Mouse (Mus musculus) thymus, adult 2 months (tissue): ENCODE data around the gene Myo3b. TPM values are rescaled to one million over a fixed set of nuclear protein-coding genes. Genes with fewer than 3 reads are reported as not detected.

Source experiments
- DNase-seq: peaks from one replicate; pipeline ENCODE4 v3.0.0; 2021
- H3K27ac ChIP-seq: fragments of 200-500 bp; 2 replicates; pipeline ENCODE4 v1.5.1; 2012; ENCODE audit warnings: low read length, control low read depth; ENCODE audit not compliant: control insufficient read depth, insufficient read depth
- H3K27me3 ChIP-seq: fragments of 200-500 bp; 2 replicates; pipeline ENCODE4 v1.6.1; 2012; ENCODE audit warnings: mild to moderate bottlenecking, low read length, moderate library complexity, mixed read lengths; ENCODE audit not compliant: control insufficient read depth, insufficient read depth
- H3K36me3 ChIP-seq: fragments of 200-500 bp; 2 replicates; pipeline ENCODE4 v1.6.1; 2012; ENCODE audit warnings: mild to moderate bottlenecking, low read length, moderate library complexity; ENCODE audit not compliant: control insufficient read depth, insufficient read depth
- H3K4me1 ChIP-seq: fragments of 200-500 bp; replicated peaks from 2 replicates; pipeline ENCODE4 v1.6.1; 2012; ENCODE audit warnings: low read length; ENCODE audit not compliant: control insufficient read depth, insufficient read depth
- H3K4me3 ChIP-seq: fragments of 200-500 bp; 2 replicates; pipeline ENCODE4 v1.5.1; 2012; ENCODE audit warnings: mild to moderate bottlenecking, low read length, control low read depth, moderate library complexity; ENCODE audit not compliant: control insufficient read depth, insufficient read depth
- CTCF ChIP-seq: fragments of 200-500 bp; IDR thresholded peaks from 2 replicates; pipeline ENCODE4 v1.5.1; 2012; ENCODE audit warnings: mild to moderate bottlenecking, control low read depth, low read length, moderate library complexity, borderline replicate concordance; ENCODE audit not compliant: control insufficient read depth, poor library complexity, insufficient read depth; ENCODE audit errors: extremely low read depth
- POLR2A ChIP-seq: fragments of 200-500 bp; IDR thresholded peaks from 2 replicates; pipeline ENCODE4 v1.6.1; 2012; ENCODE audit warnings: mild to moderate bottlenecking, low read length, control low read depth, moderate library complexity; ENCODE audit not compliant: control insufficient read depth, poor library complexity, insufficient read depth; ENCODE audit errors: extremely low read depth
- WGBS: fragments of 180-500 bp; shearing (Covaris S2); methylation state at CpG from one replicate; pipeline ENCODE4 v1.1.7; 2018; 5-methylcytosine and 5-hydroxymethylcytosine counted together
- polyA plus RNA-seq: library from polyadenylated mRNA; depleted of rRNA; stranded (reverse); fragments of >200 nt; gene quantifications from 2 replicates; pipeline ENCODE4 v1.2.3, GENCODE M21; 2012

Gene Myo3b
- polyA plus RNA-seq, 1 experiment, result 0.94 TPM

- no peak overlapping the region for H3K27ac ChIP-seq
- no peaks in the 10 kb centered on the region for H3K36me3 ChIP-seq
- WGBS, result 85% methylated on average over 14 of the region's 14 CpGs
- H3K4me1 ChIP-seq, result no peaks in the 10 kb centered on the region
- TF ChIP-seq POLR2A (no peak), CTCF (no peak)
- no peaks in the 10 kb centered on the region for H3K27me3 ChIP-seq
- no peak overlapping the region for H3K4me3 ChIP-seq
- DNase-seq, result no peak
Observed at GRCm38 (mm10) chr2:70105286-70106030, 66.5 kb downstream of the Myo3b start.

- Histone ChIP-seq H3K4me3 (no peak overlapping the region), H3K4me1 (no peaks in the 10 kb centered on the region), H3K36me3 (no peaks in the 10 kb centered on the region), H3K27me3 (no peaks in the 10 kb centered on the region), H3K27ac (no peak overlapping the region)
- TF ChIP-seq CTCF (no peak), POLR2A (no peak)
- 81% methylated on average over 7 of the region's 7 CpGs for WGBS
- no peak for DNase-seq
Observed at GRCm38 (mm10) chr2:70109010-70109409, 70.1 kb downstream of the Myo3b start.

- WGBS, result 60% methylated on average over 12 of the region's 12 CpGs
- H3K27ac ChIP-seq, result no peak overlapping the region
- DNase-seq, result no peak
- no peak overlapping the region for H3K4me3 ChIP-seq
- TF ChIP-seq CTCF (no peak), POLR2A (no peak)
- H3K36me3 ChIP-seq, result no peaks in the 10 kb centered on the region
- no peaks in the 10 kb centered on the region; the same call in 1 of the 2 replicates for H3K4me1 ChIP-seq
- no peaks in the 10 kb centered on the region for H3K27me3 ChIP-seq
Observed at GRCm38 (mm10) chr2:70113798-70114782, 75.2 kb downstream of the Myo3b start.

GRCm38 (mm10) chr2:70118376-70119264, 79.7 kb downstream of the Myo3b start:
- 58% methylated on average over 16 of the region's 16 CpGs for WGBS
- Histone ChIP-seq H3K27ac (no peak overlapping the region), H3K36me3 (no peaks in the 10 kb centered on the region), H3K4me3 (no peak overlapping the region), H3K4me1 (no peaks in the 10 kb centered on the region; the same call in 1 of the 2 replicates), H3K27me3 (no peaks in the 10 kb centered on the region)
- DNase-seq, result no peak
- no peak for TF ChIP-seq CTCF
- TF ChIP-seq POLR2A, result no peak

- WGBS, result 66% methylated on average over 2 of the region's 2 CpGs
- no peaks in the 10 kb centered on the region for H3K27me3 ChIP-seq
- no peaks in the 10 kb centered on the region; the same call in 1 of the 2 replicates for H3K4me1 ChIP-seq
- DNase-seq, result no peak
- TF ChIP-seq POLR2A (no peak), CTCF (no peak)
- H3K27ac ChIP-seq, result no peak overlapping the region
- no peaks in the 10 kb centered on the region for H3K36me3 ChIP-seq
- no peak overlapping the region for H3K4me3 ChIP-seq
Observed at GRCm38 (mm10) chr2:70119265-70119663, 80.3 kb downstream of the Myo3b start.

- no peaks in the 10 kb centered on the region for H3K36me3 ChIP-seq
- 78% methylated on average over 10 of the region's 10 CpGs for WGBS
- no peaks in the 10 kb centered on the region for H3K4me1 ChIP-seq
- DNase-seq, result no peak
- H3K27ac ChIP-seq, result no peak overlapping the region
- H3K4me3 ChIP-seq, result no peak overlapping the region
- TF ChIP-seq POLR2A (no peak), CTCF (no peak)
- no peaks in the 10 kb centered on the region for H3K27me3 ChIP-seq
Observed at GRCm38 (mm10) chr2:70126330-70126729, 87.4 kb downstream of the Myo3b start.
